Mouse (Mus musculus): ENCODE measurements around the gene Dcun1d2. TPM values are rescaled to one million over a fixed set of nuclear protein-coding genes. Genes with fewer than 3 reads are reported as not detected.

Dcun1d2 gene
- polyA plus RNA-seq, 1 experiment from 2014 or later, result 21.5 TPM

DNA sequence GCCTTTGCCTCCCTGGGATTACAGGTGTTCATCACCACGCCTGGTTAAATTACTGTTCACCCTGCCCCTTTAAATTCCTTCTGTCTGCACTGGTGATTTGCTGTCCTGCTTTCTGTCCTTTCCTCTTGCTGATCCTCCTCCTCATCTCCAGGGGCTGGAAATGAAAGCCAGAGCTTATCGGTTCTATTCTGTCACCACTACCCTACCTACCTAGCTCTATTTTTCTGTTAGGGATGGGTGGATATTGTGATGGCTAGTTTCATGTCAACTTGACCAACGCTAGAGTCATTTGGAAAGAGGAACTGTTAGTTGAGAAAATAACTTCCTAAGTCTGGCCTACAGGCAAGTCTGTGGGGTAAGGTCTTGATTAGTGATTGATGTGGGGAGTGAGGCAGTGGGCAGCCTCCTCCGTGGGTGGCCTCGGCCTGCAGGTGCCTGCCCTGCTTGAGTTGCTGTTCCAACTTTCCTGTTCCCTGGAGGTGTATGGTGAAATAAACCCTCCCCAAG is 10.9 kb downstream of the Dcun1d2 start:
- no peak overlapping the region for H3K9ac ChIP-seq (ENCODE audit: low read length)
- ATAC-seq (ENCODE audit: insufficient read depth, low FRiP score), result no peak
- 79% methylated on average over 5 of the region's 5 CpGs for WGBS
- H3K9me3 ChIP-seq (replicated peaks; ENCODE audit: control insufficient read depth, low read length), result no peaks in the 10 kb centered on the region
- H3K4me2 ChIP-seq (ENCODE audit: low read depth, low read length), result no peak overlapping the region
- no peaks in the 10 kb centered on the region for H3K4me1 ChIP-seq (ENCODE audit: control insufficient read depth, insufficient read depth, low read length)
- H3K27ac ChIP-seq (ENCODE audit: low read length), result no peak overlapping the region
- H3K36me3 ChIP-seq (ENCODE audit: control insufficient read depth, insufficient read depth, low read length), result no peaks in the 10 kb centered on the region
- H3K27me3 ChIP-seq (ENCODE audit: control insufficient read depth, insufficient read depth, low read length), result no peaks in the 10 kb centered on the region
- H3K4me3 ChIP-seq (replicated peaks; ENCODE audit: low read length), result no peak overlapping the region

DNA sequence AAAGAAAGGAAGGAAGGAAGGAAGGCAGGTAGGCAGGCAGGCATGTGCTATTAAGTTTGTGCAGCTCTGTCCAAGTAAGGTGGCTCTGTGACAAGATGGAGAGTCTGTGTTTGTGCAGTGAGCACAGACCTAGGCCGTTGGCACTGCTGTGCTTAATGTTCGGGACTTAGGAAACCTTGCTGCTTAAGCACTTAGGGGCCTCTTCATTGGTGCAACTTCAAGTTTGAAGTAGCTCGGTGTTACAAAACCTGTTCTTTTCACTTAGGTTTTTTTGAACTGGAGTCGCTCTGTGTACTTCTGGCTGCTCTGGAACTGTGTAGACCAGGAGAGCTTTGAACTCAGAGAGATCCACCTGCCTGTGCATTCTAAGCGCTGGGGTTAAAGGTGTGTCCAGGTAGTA is 15.1 kb downstream of the Dcun1d2 start:
- Histone ChIP-seq H3K9ac (ENCODE audit: low read length) (no peak overlapping the region), H3K36me3 (ENCODE audit: control insufficient read depth, insufficient read depth, low read length) (peaks cover 9% of the 10 kb centered on the region), H3K27ac (ENCODE audit: low read length) (no peak overlapping the region), H3K4me1 (ENCODE audit: control insufficient read depth, insufficient read depth, low read length) (no peaks in the 10 kb centered on the region), H3K27me3 (ENCODE audit: control insufficient read depth, insufficient read depth, low read length) (no peaks in the 10 kb centered on the region), H3K4me2 (ENCODE audit: low read depth, low read length) (no peak overlapping the region), H3K9me3 (replicated peaks; ENCODE audit: control insufficient read depth, low read length) (no peaks in the 10 kb centered on the region), H3K4me3 (replicated peaks; ENCODE audit: low read length) (no peak overlapping the region)
- 89% methylated on average over 5 of the region's 5 CpGs for WGBS
- ATAC-seq (ENCODE audit: insufficient read depth, low FRiP score), result no peak

DNA sequence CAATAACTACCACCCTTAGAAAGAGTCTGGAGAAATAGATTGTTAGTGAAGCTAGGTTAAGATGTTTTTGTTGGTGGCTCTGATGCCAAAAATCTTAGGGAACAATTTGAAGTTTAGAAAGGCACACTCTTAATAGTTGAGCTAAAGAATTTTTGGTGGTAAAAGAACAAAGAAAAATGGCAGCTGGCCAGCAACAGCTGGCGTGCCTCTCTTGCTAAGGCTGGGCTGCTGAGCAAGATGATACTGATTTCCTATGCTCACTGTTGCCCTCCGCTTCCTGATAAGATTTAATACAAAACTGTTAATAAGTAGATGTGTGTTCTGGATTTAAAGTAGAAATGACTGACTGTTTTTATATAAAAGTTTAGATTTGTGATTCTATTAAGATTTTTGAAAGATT is 20.4 kb downstream of the Dcun1d2 start:
- no peaks in the 10 kb centered on the region for H3K27me3 ChIP-seq (ENCODE audit: control insufficient read depth, insufficient read depth, low read length)
- H3K9ac ChIP-seq (ENCODE audit: low read length), result no peak overlapping the region
- 58% methylated on average over 2 of the region's 2 CpGs for WGBS
- ATAC-seq (ENCODE audit: insufficient read depth, low FRiP score), result no peak
- H3K27ac ChIP-seq (ENCODE audit: low read length), result no peak overlapping the region
- H3K9me3 ChIP-seq (replicated peaks; ENCODE audit: control insufficient read depth, low read length), result no peaks in the 10 kb centered on the region
- H3K4me2 ChIP-seq (ENCODE audit: low read depth, low read length), result no peak overlapping the region
- no peaks in the 10 kb centered on the region for H3K4me1 ChIP-seq (ENCODE audit: control insufficient read depth, insufficient read depth, low read length)
- H3K36me3 ChIP-seq (ENCODE audit: control insufficient read depth, insufficient read depth, low read length), result peaks cover 9% of the 10 kb centered on the region
- no peak overlapping the region for H3K4me3 ChIP-seq (replicated peaks; ENCODE audit: low read length)

DNA sequence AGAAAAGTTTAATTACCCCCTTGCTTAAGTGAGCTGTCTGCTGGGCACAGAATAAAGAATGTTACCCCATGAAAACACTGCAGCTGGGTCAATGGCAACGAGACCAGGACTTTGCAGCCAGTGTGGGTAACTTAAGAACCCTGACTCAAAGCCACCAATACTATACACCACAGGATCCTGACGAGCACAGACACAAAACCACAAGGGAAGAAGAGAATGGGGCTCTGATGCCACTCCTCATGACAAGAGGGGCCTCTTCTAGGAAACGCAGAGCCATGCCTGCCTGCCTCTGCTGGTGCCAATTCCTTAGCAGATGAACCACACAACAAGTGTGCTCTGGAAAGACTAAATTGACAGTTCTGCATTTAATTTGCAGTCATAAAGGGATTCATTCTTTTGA is 24.6 kb downstream of the Dcun1d2 start:
- ATAC-seq (ENCODE audit: insufficient read depth, low FRiP score), result no peak
- Histone ChIP-seq H3K36me3 (ENCODE audit: control insufficient read depth, insufficient read depth, low read length) (no peaks in the 10 kb centered on the region; the same call in 1 of the 2 replicates), H3K9ac (ENCODE audit: low read length) (no peak overlapping the region), H3K27ac (ENCODE audit: low read length) (no peak overlapping the region), H3K4me2 (ENCODE audit: low read depth, low read length) (no peak overlapping the region), H3K9me3 (replicated peaks; ENCODE audit: control insufficient read depth, low read length) (no peaks in the 10 kb centered on the region), H3K4me3 (replicated peaks; ENCODE audit: low read length) (no peak overlapping the region), H3K27me3 (ENCODE audit: control insufficient read depth, insufficient read depth, low read length) (no peaks in the 10 kb centered on the region), H3K4me1 (ENCODE audit: control insufficient read depth, insufficient read depth, low read length) (no peaks in the 10 kb centered on the region)
- 75% methylated on average over 3 of the region's 3 CpGs for WGBS

DNA sequence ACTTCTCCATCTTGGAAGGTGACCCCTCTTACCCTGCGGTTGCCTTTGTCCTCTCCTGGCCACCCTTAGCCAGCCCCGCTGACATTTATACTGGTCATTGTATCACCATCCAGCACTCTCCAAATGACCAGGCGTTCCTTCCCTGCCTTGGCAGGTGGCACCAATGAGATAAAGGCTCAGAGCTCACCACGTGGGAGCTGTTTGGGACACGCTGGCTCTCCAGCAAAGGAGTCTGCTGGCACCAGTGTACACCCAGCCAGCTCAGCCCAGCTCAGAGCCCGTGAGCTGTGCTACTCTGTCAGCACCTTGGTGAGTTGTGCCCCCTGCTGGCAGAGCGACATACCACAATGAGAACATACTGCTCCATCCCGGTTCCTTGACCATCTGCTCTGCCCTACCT is 33.9 kb downstream of the Dcun1d2 start, which contains the start of gene Adprhl1:
Gene Adprhl1, minus strand, starts transcription at position 144 of the 400 bp plus-strand sequence.
- no peaks in the 10 kb centered on the region for H3K4me1 ChIP-seq (ENCODE audit: control insufficient read depth, insufficient read depth, low read length)
- no peak within 1 kb of the TSS for H3K4me2 ChIP-seq (ENCODE audit: low read depth, low read length)
- H3K9me3 ChIP-seq (replicated peaks; ENCODE audit: control insufficient read depth, low read length), result no peaks in the 10 kb centered on the region
- H3K9ac ChIP-seq (ENCODE audit: low read length), result no peak within 1 kb of the TSS
- ATAC-seq (ENCODE audit: insufficient read depth, low FRiP score), result peak; percentile 73
- no peak within 1 kb of the TSS for H3K27ac ChIP-seq (ENCODE audit: low read length)
- H3K36me3 ChIP-seq (ENCODE audit: control insufficient read depth, insufficient read depth, low read length), result 0 out of 2 replicates have a peak, but pooled peaks cover 3% of the 10 kb centered on the region
- 33% methylated on average over 8 of the region's 8 CpGs for WGBS
- H3K4me3 ChIP-seq (replicated peaks; ENCODE audit: low read length), result no peak within 1 kb of the TSS
- H3K27me3 ChIP-seq (ENCODE audit: control insufficient read depth, insufficient read depth, low read length), result no peaks in the 10 kb centered on the region

DNA sequence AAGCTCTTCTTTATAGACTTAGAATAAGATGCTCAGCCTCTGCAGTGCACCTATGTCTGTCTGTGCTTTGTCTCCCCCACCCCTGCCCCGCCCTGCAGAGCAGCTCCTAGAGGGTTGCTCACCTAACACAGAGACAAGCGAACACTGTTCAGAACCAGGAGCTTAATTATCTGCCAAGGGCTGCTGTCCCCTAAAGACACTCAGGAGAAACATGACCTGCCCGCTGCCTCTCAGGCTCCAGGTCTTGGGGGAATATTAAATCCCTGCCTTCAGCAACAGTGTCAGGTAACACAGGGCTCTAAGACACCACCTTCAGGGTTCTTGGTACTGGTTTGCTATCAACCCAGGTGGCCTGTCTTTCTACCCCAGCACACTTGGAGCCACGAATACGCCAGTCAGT is 34.5 kb downstream of the Dcun1d2 start:
- Histone ChIP-seq H3K27ac (ENCODE audit: low read length) (no peak overlapping the region), H3K27me3 (ENCODE audit: control insufficient read depth, insufficient read depth, low read length) (no peaks in the 10 kb centered on the region), H3K9ac (ENCODE audit: low read length) (no peak overlapping the region), H3K9me3 (replicated peaks; ENCODE audit: control insufficient read depth, low read length) (no peaks in the 10 kb centered on the region), H3K4me2 (ENCODE audit: low read depth, low read length) (no peak overlapping the region), H3K4me3 (replicated peaks; ENCODE audit: low read length) (no peak overlapping the region), H3K36me3 (ENCODE audit: control insufficient read depth, insufficient read depth, low read length) (0 out of 2 replicates have a peak, but pooled peaks cover 3% of the 10 kb centered on the region), H3K4me1 (ENCODE audit: control insufficient read depth, insufficient read depth, low read length) (no peaks in the 10 kb centered on the region)
- no peak for ATAC-seq (ENCODE audit: insufficient read depth, low FRiP score)
- 78% methylated on average over 5 of the region's 5 CpGs for WGBS

DNA sequence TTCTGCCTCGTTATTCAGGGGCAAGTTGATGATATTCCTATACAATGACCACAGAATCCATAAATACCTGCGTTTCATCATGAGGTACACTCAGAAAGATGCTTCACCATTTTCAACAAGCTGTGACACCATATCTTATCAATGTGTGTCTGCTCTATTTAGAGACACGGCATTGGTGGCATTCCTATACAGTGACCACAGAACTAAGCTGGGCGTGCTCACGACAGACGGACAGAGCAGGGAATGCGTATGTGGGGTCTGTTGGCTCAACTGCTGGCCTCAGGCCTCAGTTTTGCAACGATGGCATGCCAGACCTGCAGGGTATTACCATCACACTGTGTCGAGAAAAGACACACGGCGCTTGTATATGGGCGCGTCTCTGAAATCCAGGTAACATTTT is 35.1 kb downstream of the Dcun1d2 start:
- no peak overlapping the region for H3K9ac ChIP-seq (ENCODE audit: low read length)
- 85% methylated on average over 13 of the region's 13 CpGs for WGBS
- H3K9me3 ChIP-seq (replicated peaks; ENCODE audit: control insufficient read depth, low read length), result no peaks in the 10 kb centered on the region
- H3K4me3 ChIP-seq (replicated peaks; ENCODE audit: low read length), result no peak overlapping the region
- no peaks in the 10 kb centered on the region for H3K4me1 ChIP-seq (ENCODE audit: control insufficient read depth, insufficient read depth, low read length)
- H3K36me3 ChIP-seq (ENCODE audit: control insufficient read depth, insufficient read depth, low read length), result 0 out of 2 replicates have a peak, but pooled peaks cover 3% of the 10 kb centered on the region
- no peaks in the 10 kb centered on the region for H3K27me3 ChIP-seq (ENCODE audit: control insufficient read depth, insufficient read depth, low read length)
- no peak overlapping the region for H3K4me2 ChIP-seq (ENCODE audit: low read depth, low read length)
- no peak for ATAC-seq (ENCODE audit: insufficient read depth, low FRiP score)
- H3K27ac ChIP-seq (ENCODE audit: low read length), result no peak overlapping the region

DNA sequence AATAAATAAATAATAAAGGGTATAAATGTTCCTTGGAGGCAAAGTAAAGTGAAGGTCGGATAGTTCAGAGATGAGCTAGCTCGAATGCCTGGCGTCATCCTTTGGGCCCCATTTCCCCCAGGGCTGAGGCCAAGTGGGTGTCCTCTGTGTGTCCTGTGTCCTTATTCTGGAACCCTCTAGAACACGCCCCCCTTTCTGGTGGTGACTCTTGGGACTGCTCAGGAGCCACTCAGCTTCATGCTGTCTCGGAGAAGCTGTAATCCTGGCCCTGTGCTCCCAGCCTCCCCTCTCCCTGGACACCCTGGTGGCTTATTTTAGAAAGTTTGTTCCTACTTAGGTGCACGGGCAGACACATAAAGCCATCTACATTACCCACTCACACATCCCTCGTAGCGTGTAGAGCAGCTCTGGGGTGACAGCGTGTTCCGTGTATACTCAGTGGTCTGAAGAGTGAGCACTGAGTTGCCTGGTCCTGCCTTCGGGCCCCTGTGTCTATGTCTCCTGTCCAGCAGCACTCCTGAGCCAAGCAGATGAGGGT is 43.5 kb downstream of the Dcun1d2 start:
- WGBS, result 85% methylated on average over 11 of the region's 11 CpGs
- no peak for ATAC-seq (ENCODE audit: insufficient read depth, low FRiP score)
- no peak overlapping the region for H3K9ac ChIP-seq (ENCODE audit: low read length)

DNA sequence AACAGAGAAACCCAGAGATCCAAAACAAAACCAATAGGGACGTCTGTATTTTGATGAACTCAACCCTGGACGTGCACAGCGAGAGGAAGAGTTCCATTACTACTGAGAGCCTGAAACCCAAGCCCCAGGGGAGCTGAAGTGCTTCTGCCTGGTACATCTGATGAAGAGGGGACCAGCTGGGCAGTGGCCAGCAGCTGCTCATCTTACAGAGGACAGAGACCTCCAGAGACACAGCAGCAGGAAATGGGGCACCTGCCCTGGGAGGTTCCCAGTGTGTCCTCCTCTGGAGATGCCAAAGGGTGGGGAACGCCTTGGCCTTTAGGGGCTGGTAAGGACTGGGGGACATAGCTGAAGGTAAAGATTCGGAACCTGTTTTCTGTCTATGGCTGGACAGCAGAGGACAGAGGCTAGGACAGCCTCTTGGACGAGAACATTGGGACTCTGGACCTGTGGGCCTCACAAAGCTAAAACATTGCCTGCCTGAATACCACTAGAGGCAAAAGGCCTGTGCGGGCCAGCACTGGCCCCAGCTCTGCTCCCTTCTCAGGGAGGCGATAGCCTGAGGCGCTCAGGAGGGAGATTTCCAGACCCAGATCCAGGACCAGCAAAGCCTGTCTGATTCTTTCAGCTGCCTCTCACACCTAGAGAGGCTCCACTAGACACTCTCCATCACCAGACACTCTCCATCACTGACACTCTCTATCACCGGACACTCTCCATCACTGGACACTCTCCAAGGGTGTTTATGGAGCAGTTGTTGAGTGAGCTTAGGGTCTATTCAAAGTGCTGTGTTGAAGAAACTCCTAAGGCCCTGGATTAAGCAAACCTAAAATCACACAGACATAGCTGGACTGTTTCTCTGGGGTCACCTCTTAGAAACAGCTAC is 44.7 kb downstream of the Dcun1d2 start:
- ATAC-seq (ENCODE audit: insufficient read depth, low FRiP score), result no peak
- no peak overlapping the region for H3K9ac ChIP-seq (ENCODE audit: low read length)
- 75% methylated on average over 10 of the region's 10 CpGs for WGBS
- H3K4me3 ChIP-seq (replicated peaks; ENCODE audit: low read length), result no peak overlapping the region
- no peaks in the 10 kb centered on the region for H3K4me1 ChIP-seq (ENCODE audit: control insufficient read depth, insufficient read depth, low read length)
- no peak overlapping the region for H3K27ac ChIP-seq (ENCODE audit: low read length)
- H3K36me3 ChIP-seq (ENCODE audit: control insufficient read depth, insufficient read depth, low read length), result no peaks in the 10 kb centered on the region
- H3K4me2 ChIP-seq (ENCODE audit: low read depth, low read length), result no peak overlapping the region
- H3K27me3 ChIP-seq (ENCODE audit: control insufficient read depth, insufficient read depth, low read length), result no peaks in the 10 kb centered on the region
- H3K9me3 ChIP-seq (replicated peaks; ENCODE audit: control insufficient read depth, low read length), result no peaks in the 10 kb centered on the region

More for the DNA sequence above, 43.5 kb downstream of the Dcun1d2 start:
- Histone ChIP-seq H3K36me3 (ENCODE audit: control insufficient read depth, insufficient read depth, low read length) (no peaks in the 10 kb centered on the region), H3K27me3 (ENCODE audit: control insufficient read depth, insufficient read depth, low read length) (no peaks in the 10 kb centered on the region), H3K4me1 (ENCODE audit: control insufficient read depth, insufficient read depth, low read length) (no peaks in the 10 kb centered on the region), H3K4me3 (replicated peaks; ENCODE audit: low read length) (no peak overlapping the region), H3K27ac (ENCODE audit: low read length) (no peak overlapping the region), H3K4me2 (ENCODE audit: low read depth, low read length) (no peak overlapping the region), H3K9me3 (replicated peaks; ENCODE audit: control insufficient read depth, low read length) (no peaks in the 10 kb centered on the region)

Measured in stomach, embryonic 16.5 days (tissue).